Mouse (Mus musculus) limb, embryonic 10.5 days (tissue): ENCODE data around the gene Car5a. TPM values are rescaled to one million over a fixed set of nuclear protein-coding genes. Genes with fewer than 3 reads are reported as not detected.

Source experiments
- DNase-seq: peaks from one replicate; pipeline ENCODE4 v3.0.0-alpha.2; 2017; ENCODE audit warnings: low spot score
- H3K27ac ChIP-seq: fragments of 300-500 bp; sonication (generic); 2 replicates; pipeline ENCODE4 v1.5.1; 2016; ENCODE audit warnings: mild to moderate bottlenecking
- H3K27me3 ChIP-seq: fragments of 300-500 bp; sonication (generic); 2 replicates; pipeline ENCODE4 v1.6.1; 2016; ENCODE audit warnings: low read depth, mild to moderate bottlenecking; ENCODE audit not compliant: poor library complexity, severe bottlenecking
- H3K36me3 ChIP-seq: fragments of 300-500 bp; sonication (generic); 2 replicates; pipeline ENCODE4 v1.6.1; 2016; ENCODE audit warnings: mild to moderate bottlenecking, moderate library complexity
- H3K4me1 ChIP-seq: fragments of 300-500 bp; sonication (generic); 2 replicates; pipeline ENCODE4 v1.6.1; 2016
- H3K4me3 ChIP-seq: fragments of 300-500 bp; sonication (generic); 2 replicates; pipeline ENCODE4 v1.5.1; 2016; ENCODE audit warnings: mild to moderate bottlenecking, moderate library complexity
- H3K9me3 ChIP-seq: fragments of 300-500 bp; sonication (generic); replicated peaks from 2 replicates; pipeline ENCODE4 v1.6.1; 2016; ENCODE audit warnings: mild to moderate bottlenecking
- WGBS: fragments of 180-500 bp; shearing (Covaris S2); methylation state at CpG from one replicate; pipeline ENCODE4 v1.1.7; 2016; 5-methylcytosine and 5-hydroxymethylcytosine counted together
- polyA plus RNA-seq: library from polyadenylated mRNA; unstranded; fragments of >200 nt; fragmentation: Nextera tagmentation; extraction: Ambion mirVana; gene quantifications from 2 replicates; pipeline ENCODE4 v1.2.1, GENCODE M21; 2016

The Car5a gene
- 0.20 TPM in 1 of 2 replicates, not detected in the other for polyA plus RNA-seq

- Histone ChIP-seq H3K4me1 (peaks cover 31% of the 10 kb centered on the region), H3K27me3 (no peaks in the 10 kb centered on the region), H3K9me3 (no peaks in the 10 kb centered on the region), H3K4me3 (no peak within 1 kb of the TSS), H3K36me3 (no peaks in the 10 kb centered on the region), H3K27ac (no peak within 1 kb of the TSS; the same call in 1 of the 2 replicates)
- DNase-seq, result no peak
Observed at GRCm38 (mm10) chr8:121944831-121945230, at the start of gene Car5a. TSS of gene Car5a (minus strand) at chr8:121944904.

DNA sequence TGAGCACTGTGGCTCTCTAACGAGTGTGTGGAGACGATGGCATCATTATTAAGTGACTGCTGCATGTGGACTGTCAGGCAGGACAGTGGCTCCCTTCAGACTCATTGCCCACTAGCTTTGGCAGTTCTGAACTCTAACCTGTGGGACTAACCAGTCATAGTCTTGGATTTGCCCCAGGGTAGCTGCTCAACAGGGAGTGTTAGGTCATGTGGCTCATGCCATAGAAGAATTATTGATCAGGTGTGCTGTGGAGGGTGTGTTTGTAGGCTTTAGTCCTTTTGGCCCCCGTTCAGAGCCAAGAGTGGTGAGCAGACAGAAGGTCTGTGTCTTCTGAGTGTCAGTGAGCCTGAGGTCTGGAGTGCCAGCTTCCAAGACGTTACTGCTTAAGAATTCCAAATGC, 48.2 kb upstream of the Car5a start:
- no peaks in the 10 kb centered on the region for H3K27me3 ChIP-seq
- H3K4me1 ChIP-seq, result no peaks in the 10 kb centered on the region
- no peak overlapping the region for H3K27ac ChIP-seq
- no peaks in the 10 kb centered on the region for H3K9me3 ChIP-seq
- DNase-seq, result no peak
- H3K4me3 ChIP-seq, result no peak overlapping the region
- WGBS, result 83% methylated on average over 4 of the region's 4 CpGs
- peaks cover 95% of the 10 kb centered on the region for H3K36me3 ChIP-seq

GRCm38 (mm10) chr8:121991611-121992010, 46.9 kb upstream of the Car5a start:
- Histone ChIP-seq H3K4me3 (no peak overlapping the region), H3K36me3 (peaks cover 95% of the 10 kb centered on the region)

DNA sequence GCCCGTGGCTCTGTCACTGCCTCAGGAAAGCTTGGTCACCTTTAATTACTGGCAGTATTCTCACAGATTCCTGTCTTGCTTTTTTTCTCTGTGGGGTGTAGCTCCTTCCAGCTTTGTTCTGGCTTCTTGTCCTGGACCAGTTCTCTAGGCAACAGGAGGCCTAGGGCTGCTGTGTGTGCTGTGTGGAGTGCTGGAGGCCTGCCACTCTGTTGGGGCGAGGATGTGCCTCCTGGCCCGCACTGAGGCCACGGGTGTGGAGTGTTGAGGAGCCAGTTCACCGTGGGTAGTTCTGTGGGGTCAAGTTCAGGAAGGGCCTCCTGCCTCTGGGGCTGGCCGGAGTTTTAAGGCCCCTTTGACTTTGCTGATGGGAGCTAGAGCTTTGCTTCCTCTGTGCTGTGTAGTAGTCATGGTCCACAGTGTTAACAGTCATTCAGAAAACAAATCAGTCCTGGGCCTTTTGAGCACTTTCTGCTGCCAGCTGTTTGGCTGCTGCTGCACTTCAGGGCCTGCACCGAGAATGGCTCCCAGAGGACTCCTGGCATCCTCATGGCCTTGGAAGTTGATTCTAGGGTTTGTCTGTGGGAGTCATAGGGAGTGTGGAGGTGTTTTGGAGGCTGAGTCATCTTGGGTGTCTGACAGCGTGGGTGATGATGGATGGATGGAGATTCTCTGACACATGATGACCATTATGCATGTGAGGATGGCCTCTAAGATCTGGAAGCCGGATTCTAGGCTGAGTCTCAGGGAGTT, 46.0 kb upstream of the Car5a start:
- Histone ChIP-seq H3K27ac (no peak overlapping the region), H3K36me3 (peaks cover 95% of the 10 kb centered on the region), H3K4me3 (no peak overlapping the region), H3K27me3 (no peaks in the 10 kb centered on the region), H3K4me1 (no peaks in the 10 kb centered on the region), H3K9me3 (no peaks in the 10 kb centered on the region)
- no peak for DNase-seq
- 94% methylated on average over 9 of the region's 9 CpGs for WGBS

More at GRCm38 (mm10) chr8:121991611-121992010, 46.9 kb upstream of the Car5a start:
- H3K27ac ChIP-seq, result no peak overlapping the region
- WGBS, result 92% methylated on average over 7 of the region's 7 CpGs
- no peaks in the 10 kb centered on the region for H3K4me1 ChIP-seq
- DNase-seq, result no peak
- no peaks in the 10 kb centered on the region for H3K27me3 ChIP-seq
- H3K9me3 ChIP-seq, result no peaks in the 10 kb centered on the region

DNA sequence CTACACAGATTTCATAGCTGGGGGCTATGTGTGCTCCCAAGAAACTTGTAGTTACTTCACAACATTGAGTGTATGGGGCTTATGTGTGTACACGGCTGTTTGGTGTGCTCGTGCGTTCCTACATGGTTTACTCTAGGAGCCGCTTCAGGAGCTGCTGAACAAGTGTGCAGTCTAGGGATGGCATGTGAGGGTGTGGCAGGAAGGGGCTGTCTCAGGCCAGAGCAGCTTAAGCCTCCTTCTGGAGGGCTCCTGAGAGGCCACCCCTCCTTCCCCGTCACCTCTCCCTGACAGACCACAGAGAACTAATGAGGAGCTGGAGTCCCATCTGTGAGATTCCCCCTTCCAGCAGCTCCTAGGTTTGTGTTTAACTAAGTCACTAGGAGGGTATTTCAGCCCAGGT, 43.2 kb upstream of the Car5a start:
- 89% methylated on average over 5 of the region's 5 CpGs for WGBS
- Histone ChIP-seq H3K9me3 (no peaks in the 10 kb centered on the region), H3K4me3 (no peak overlapping the region), H3K27me3 (no peaks in the 10 kb centered on the region), H3K27ac (no peak overlapping the region), H3K36me3 (peaks cover 100% of the 10 kb centered on the region), H3K4me1 (no peaks in the 10 kb centered on the region)
- DNase-seq, result no peak

- 98% methylated on average over 3 of the region's 3 CpGs for WGBS
- H3K36me3 ChIP-seq, result peaks cover 100% of the 10 kb centered on the region
- no peak for DNase-seq
- H3K27ac ChIP-seq, result no peak overlapping the region
- no peak overlapping the region for H3K4me3 ChIP-seq
- H3K4me1 ChIP-seq, result no peaks in the 10 kb centered on the region
- no peaks in the 10 kb centered on the region for H3K27me3 ChIP-seq
- no peaks in the 10 kb centered on the region for H3K9me3 ChIP-seq
Observed at GRCm38 (mm10) chr8:121985673-121986072, 41.0 kb upstream of the Car5a start.

- no peaks in the 10 kb centered on the region for H3K4me1 ChIP-seq
- no peak for DNase-seq
- H3K9me3 ChIP-seq, result no peaks in the 10 kb centered on the region
- H3K27ac ChIP-seq, result no peak overlapping the region
- H3K4me3 ChIP-seq, result no peak overlapping the region
- peaks cover 96% of the 10 kb centered on the region for H3K36me3 ChIP-seq
- no peaks in the 10 kb centered on the region for H3K27me3 ChIP-seq
- WGBS, result 94% methylated on average over 7 of the region's 7 CpGs
Observed at GRCm38 (mm10) chr8:121981520-121981895, 36.8 kb upstream of the Car5a start.

DNA sequence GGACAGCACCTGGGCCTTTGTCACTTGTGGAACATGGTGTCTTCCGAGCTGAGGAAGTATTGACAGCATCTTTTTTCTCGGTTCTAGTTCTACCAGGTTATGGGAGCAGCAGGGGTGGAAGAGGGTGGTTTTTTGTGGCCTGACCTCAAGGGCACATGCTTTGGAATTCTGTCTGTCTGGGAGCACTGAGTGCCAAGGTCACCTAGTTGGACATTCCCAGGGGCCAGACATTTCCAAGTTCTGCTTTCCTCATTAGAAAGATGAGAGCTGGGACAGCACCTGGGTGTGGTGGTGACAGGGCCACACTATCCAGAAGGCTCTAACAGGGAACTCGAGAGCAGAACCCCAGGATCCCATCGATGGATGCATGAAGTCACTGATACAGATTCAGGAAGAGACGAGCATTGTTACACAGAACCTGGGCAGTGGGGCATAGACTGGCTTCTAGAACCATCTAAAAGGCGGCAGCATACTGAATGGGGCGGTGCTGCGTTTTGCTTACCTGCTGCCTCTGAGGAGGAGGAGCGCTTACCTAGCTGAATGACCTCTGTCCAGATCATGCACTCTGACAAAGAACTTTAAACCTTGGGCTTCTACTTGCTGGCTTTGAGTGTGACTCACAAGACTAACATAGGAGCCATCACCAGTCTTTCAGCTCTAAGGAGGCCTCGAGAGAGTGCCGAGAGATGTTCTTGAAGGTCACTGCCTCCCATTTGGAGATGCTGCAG, 36.3 kb upstream of the Car5a start:
- Histone ChIP-seq H3K36me3 (peaks cover 96% of the 10 kb centered on the region), H3K27me3 (no peaks in the 10 kb centered on the region), H3K4me1 (no peaks in the 10 kb centered on the region), H3K9me3 (no peaks in the 10 kb centered on the region), H3K27ac (no peak overlapping the region), H3K4me3 (no peak overlapping the region)
- no peak for DNase-seq
- WGBS, result 94% methylated on average over 11 of the region's 11 CpGs

GRCm38 (mm10) chr8:121978670-121979069, 34.0 kb upstream of the Car5a start:
- Histone ChIP-seq H3K9me3 (no peaks in the 10 kb centered on the region), H3K27ac (no peak overlapping the region), H3K36me3 (peaks cover 96% of the 10 kb centered on the region), H3K4me1 (no peaks in the 10 kb centered on the region), H3K4me3 (no peak overlapping the region), H3K27me3 (no peaks in the 10 kb centered on the region)
- WGBS, result 94% methylated on average over 13 of the region's 13 CpGs
- no peak for DNase-seq

DNA sequence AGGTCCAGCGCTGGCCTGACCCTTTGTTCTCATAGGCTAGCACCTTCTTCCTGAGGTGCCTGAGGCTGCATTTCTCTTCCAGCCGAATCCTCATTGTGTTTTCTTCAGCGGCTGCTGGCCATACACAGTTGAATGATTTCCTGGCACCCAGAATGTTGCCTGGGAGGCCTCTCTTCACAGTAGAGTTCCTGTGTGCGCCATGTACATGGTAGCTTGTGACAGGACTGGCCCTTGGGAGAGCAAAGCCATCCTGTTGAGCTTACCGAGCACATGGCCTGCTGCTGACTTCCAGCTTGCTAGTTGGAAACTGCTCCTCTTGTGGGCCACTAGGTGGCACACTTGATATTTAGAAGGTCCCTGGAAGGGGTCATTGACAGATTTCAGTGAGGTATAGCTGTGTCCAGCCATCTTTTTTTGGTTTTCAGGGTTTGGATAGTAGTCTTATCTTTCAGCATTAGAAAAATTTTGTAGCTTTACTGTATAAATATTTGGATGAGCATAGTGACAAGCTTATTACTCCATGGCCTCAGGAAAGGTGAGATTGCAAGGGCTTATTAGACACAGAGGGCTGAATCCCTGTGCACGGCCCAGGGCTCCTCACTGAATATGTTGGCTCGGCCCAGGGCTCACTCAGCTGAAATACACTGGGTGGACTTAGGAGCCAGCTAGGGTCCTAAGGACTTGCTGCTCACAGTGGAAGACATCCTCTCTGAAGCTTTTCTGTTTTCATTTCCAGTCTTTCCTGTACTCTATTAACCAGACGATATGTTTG, 33.3 kb upstream of the Car5a start:
- Histone ChIP-seq H3K4me1 (no peaks in the 10 kb centered on the region), H3K36me3 (peaks cover 91% of the 10 kb centered on the region), H3K27me3 (no peaks in the 10 kb centered on the region), H3K9me3 (no peaks in the 10 kb centered on the region), H3K27ac (no peak overlapping the region; the same call in 1 of the 2 replicates), H3K4me3 (no peak overlapping the region)
- 72% methylated on average over 8 of the region's 8 CpGs for WGBS
- peak; percentile 45 for DNase-seq

DNA sequence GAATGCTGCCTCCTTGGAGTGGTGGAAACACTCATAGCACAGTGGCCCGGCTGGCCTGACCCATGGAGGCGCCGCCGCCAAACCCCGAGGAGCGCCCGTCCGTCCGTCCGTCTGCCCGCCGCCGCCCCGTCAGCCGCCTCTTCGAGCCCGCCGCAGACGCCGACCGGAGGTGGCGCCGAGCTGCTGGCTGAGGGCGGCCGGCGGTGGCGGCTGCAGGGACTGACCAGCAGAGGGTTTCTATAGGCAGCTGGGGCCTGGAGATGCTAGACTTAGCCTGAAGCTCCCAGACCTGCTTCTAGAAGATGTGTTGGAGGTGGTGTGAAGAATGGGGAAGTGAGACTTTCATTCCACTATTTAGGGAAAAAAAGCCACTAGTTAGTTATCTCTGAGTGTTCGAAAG, 29.2 kb upstream of the Car5a start:
- peaks cover 68% of the 10 kb centered on the region for H3K36me3 ChIP-seq
- no peaks in the 10 kb centered on the region for H3K9me3 ChIP-seq
- H3K4me3 ChIP-seq, result no peak overlapping the region
- no peak overlapping the region for H3K27ac ChIP-seq
- H3K27me3 ChIP-seq, result no peaks in the 10 kb centered on the region
- peaks cover 5% of the 10 kb centered on the region; the same call in 1 of the 2 replicates for H3K4me1 ChIP-seq
- 96% methylated on average over 28 of the region's 28 CpGs for WGBS
- DNase-seq, result no peak

DNA sequence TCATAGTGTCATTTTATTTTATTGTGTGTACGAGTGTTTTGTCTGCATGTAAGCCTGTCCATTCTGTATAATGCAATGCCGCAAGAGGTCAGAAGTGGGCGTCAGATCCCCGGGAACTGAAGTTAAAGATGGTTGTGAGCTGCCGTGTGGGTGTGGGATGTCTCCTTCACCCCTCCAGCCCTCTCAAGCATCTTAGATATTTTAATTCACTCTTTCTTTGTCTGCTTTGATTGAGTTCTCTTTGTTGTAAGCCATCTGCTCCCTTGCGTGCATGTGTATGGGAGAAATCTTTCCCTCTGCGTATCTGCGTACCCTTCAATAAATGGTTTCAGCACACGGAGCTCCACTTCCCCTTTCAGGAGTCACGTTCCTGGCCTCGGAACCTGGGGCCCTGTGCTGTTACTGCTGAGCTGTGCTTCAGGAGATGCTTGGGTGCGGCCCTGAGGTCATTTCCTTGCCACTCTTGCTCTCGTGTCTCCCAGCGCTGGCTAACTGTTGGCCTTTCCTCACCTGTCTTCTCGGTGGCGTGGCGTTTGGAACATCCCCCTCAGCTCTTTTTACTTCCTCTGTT, 26.9 kb upstream of the Car5a start:
- H3K9me3 ChIP-seq, result no peaks in the 10 kb centered on the region
- no peak overlapping the region for H3K4me3 ChIP-seq
- no peak for DNase-seq
- peaks cover 45% of the 10 kb centered on the region for H3K36me3 ChIP-seq
- 89% methylated on average over 17 of the region's 17 CpGs for WGBS
- no peaks in the 10 kb centered on the region for H3K27me3 ChIP-seq
- no peak overlapping the region for H3K27ac ChIP-seq
- peaks cover 28% of the 10 kb centered on the region for H3K4me1 ChIP-seq
